Mouse (Mus musculus): ENCODE data around the gene Nol4l. TPM values are rescaled to one million over a fixed set of nuclear protein-coding genes. Genes with fewer than 3 reads are reported as not detected.

Nol4l gene
- total RNA-seq, 2 experiments from 2014 or later = 3.9 to 4.0 TPM

DNA sequence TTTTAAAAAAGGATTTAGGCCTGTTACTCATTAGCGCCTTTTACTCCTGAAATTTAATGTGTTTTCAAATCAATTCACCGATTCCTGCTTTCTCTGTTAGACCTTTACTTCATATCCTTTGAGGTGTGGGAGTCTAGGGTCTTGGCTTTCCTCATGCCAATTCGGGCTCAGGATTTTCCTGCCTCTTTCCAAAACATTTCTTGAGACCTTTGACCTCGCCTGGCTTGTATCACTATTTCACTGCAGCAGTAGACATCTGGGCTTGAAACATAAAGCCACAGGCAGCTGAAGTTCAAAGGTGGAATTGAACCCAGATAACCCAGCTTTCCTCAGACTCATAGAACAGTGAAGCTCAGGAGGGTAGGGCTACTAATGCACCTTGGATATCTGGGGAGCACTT is 83.3 kb downstream of the Nol4l start:
- intact Hi-C loops (cut with DNase I) = loop anchor here (5.0 kb wide), 2 partner anchors 204 to 299 kb away; partner anchors contain the start of genes Plagl2 and Pofut1
- no peak for DNase-seq

- DNase-seq = peak; percentile 39 to 57
- intact Hi-C loops (cut with DNase I) = loop anchor here (5.0 kb wide), 2 partner anchors 204 to 299 kb away; partner anchors contain the start of genes Plagl2 and Pofut1
Measured at GRCm38 (mm10) chr2:153446017-153446408, 83.8 kb downstream of the Nol4l start.

DNA sequence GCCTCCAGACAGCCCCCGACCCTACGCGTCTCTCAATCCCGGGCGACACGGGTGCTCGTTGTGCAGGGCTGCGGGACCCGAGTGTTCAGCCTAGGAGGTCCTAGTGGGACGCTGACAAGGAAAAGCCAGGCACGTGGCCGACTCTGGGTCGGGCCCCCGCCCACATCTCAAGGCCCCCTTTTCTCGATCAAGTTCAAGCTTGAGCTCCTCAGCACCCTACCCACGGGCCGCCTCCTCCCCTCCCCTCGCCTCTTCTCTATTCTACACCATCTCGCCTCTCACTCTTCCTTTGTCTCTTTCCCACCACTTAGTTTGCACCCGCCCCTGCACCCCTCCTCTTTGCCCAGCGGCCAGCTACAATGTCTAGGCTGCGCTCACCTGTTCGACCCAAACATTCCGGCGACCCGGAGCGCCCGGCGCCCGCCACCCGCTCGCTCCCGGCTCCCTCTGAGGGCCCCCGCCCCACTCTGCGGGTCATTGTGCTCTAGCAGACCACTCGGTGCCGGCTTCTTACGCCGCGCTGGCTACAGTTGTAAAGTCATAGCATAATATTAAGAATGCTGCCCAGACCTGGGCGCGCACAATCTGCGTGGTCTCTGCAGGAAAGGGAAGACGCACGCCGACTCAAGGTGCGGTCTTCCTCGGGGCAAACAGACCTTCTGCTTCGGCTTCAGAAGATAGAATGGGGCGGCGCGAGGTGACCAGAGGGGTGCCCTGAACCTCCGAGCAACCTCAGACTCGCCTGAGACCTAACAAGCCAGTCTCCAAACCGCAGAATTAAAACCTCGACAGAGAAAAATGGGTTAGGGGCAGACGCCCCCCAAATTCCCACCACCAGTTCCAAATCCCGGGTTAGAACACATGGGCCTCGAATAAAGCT is 84.4 kb downstream of the Nol4l start:
- DNase-seq = peak in 1 of 2 experiments; percentile 20
- intact Hi-C loops (cut with DNase I) = loop anchor here (2.0 to 5.0 kb wide), 3 partner anchors 95 to 298 kb away; partner anchors contain the start of genes Plagl2 and Pofut1

- DNase-seq = peak; percentile 73
- intact Hi-C loops (cut with DNase I) = loop anchor here (2.0 to 5.0 kb wide), 3 partner anchors 94 to 297 kb away; partner anchors contain the start of genes Plagl2 and Pofut1
Measured at GRCm38 (mm10) chr2:153444254-153445136, 85.3 kb downstream of the Nol4l start.

GRCm38 (mm10) chr2:153443434-153444240 is 86.1 kb downstream of the Nol4l start:
- DNase-seq = peak; percentile 53 to 58
- intact Hi-C loops (cut with DNase I) = loop anchor here (2.0 kb wide), 1 partner anchor 93 kb away; no protein-coding TSS in a partner anchor

- intact Hi-C loops (cut with DNase I) = no loop called here
- no peak for DNase-seq
Measured at GRCm38 (mm10) chr2:153442720-153443119, 87.1 kb downstream of the Nol4l start.

GRCm38 (mm10) chr2:153441228-153441627 is 88.5 kb downstream of the Nol4l start:
- intact Hi-C loops (cut with DNase I) = no loop called here

GRCm38 (mm10) chr2:153440755-153441154 is 89.0 kb downstream of the Nol4l start:
- intact Hi-C loops (cut with DNase I) = no loop called here
- DNase-seq = no peak

More at GRCm38 (mm10) chr2:153441228-153441627, 88.5 kb downstream of the Nol4l start:
- no peak for DNase-seq

DNA sequence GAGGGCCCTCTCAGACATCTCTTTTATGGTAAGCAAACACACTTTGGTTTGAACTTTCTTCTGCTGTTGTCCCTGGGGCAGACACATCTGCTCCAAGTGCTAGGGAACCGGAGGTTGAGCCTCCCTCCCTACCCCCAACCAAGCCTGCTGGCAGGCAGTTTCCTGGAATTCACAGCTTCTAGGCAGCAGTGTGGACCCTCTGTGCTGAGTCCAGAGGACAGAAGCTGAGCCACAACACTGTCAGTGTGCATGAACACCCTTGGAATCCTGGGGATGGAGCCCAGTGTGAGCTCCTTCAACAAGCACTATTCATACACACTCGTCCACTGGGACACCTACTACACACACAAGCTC is 92.5 kb downstream of the Nol4l start:
- intact Hi-C loops (cut with DNase I) = no loop called here
- DNase-seq = no peak

DNA sequence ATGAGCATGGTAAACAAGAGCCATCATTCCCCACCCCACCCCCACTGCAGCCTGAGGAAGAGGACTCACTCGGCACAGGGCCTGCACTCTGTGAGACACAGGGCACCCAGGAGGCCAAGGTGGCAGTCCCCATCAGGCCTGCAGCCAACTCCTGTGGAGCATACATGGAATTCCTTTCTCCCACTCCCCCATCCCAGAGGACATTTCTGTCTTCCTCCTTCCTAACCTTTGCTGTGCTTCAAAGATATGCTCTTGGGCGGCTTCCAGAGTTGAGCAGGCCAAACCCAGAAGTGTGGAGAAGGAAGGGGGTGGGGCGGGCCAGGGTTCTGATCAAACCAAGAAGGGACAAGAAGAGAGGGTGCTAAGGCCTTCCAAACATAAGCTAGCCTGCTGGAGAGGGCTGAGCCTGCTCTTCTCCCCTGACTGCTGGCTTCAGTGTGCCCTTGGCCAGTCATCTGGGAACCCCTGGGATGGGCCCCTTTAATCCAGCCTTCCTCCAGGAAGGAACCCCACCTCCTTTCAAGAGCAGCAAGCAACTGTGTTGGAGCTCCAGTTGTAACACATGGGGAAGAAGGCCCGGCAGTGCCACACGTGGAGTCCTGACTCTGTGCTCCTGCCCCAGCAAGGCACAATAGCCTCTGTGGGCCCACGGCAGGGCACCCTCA is 93.0 kb downstream of the Nol4l start:
- intact Hi-C loops (cut with DNase I) = no loop called here
- peak; percentile 38 to 50 for DNase-seq

DNA sequence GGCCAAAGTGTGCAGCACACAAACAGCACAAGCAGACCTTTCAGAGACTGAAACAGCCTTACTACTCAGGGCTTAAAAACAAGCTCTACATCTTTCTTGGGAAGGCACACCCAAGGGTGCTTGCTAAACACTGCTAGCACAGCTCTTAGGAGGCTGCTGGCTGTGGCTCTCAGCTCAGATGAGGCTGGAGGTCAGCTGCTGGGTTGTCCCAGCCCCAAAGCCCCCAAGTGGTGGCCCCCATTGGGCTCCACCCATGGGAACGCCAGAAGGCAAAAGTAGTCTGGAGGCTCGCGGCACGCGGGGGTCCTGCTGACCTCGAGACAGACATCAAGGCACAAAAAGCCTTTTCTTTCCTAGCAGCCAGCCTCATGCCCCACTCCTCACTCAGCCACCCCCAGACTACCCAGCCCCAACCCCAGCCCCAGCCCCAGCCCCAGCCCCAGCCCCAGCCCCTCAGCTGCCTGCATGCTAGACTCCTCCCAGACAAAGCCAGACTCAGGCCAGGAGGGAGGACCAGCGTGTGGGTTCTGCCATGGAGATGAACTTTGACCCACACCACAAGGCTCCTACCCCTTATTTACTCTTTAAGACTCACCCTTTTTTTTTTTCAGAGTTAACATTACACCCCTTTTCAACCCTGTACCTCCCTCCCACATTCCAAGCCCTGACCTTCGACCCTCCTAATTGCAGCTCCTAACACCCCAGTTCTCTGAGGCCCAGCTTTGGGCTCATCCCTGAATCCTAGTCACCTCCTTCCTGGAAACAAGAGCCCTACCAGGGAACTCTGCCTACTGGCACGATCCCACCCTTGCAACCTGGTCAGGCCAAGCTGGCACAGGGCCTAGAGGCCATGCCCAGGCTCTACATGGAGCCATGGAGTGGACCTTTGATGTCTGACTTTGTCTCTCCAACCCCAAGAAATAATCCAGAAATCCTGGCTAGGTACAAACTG is 94.6 kb downstream of the Nol4l start:
- no peak for DNase-seq
- intact Hi-C loops (cut with DNase I) = no loop called here

DNA sequence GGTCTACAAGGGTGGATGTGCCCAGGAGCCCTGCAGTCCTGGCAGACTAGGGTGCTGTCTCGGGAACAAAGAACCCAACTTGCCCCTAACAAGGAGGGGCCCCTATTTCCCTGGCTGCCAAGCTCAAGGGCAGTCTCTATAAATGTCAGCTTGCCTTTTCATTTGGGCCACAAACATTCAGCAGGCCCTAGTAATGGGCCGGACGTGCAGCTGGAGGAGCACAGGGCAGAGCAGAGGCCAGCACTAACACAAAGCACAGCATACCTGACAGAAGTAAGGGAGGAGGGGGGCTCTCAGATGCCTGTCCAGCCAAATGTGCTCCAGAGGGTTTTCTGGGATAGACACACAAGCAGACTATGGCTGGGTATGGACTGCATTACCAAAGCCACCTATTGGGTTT is 95.9 kb downstream of the Nol4l start:
- no peak for DNase-seq
- intact Hi-C loops (cut with DNase I) = no loop called here

- intact Hi-C loops (cut with DNase I) = no loop called here
- no peak for DNase-seq
Measured at GRCm38 (mm10) chr2:153432492-153432891, 97.3 kb downstream of the Nol4l start.

DNA sequence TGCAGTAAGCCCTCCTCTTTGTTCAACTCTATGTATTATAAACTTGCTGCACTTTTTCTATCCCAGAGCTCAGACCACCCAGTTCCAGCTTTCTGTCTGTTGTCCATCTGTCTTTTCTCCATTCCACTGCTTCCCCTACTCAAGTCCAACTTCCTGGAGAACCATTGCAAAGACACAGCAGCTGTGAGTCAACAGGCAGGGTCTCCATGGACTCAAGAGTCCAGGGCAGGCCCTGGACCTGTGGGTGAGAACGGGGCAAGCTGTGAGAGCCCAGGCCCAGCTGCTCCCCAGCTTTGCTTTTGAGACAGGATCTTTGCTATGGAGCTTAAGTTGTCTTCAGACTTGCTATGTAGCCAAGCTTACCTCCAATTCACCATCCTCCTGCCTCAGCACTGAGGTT is 99.2 kb downstream of the Nol4l start:
- intact Hi-C loops (cut with DNase I) = no loop called here
- no peak for DNase-seq

GRCm38 (mm10) chr2:153428485-153428884 is 101.3 kb downstream of the Nol4l start:
- no peak for DNase-seq
- intact Hi-C loops (cut with DNase I) = no loop called here

- intact Hi-C loops (cut with DNase I) = no loop called here
- no peak for DNase-seq
Measured at GRCm38 (mm10) chr2:153426931-153427330, 102.8 kb downstream of the Nol4l start.

DNA sequence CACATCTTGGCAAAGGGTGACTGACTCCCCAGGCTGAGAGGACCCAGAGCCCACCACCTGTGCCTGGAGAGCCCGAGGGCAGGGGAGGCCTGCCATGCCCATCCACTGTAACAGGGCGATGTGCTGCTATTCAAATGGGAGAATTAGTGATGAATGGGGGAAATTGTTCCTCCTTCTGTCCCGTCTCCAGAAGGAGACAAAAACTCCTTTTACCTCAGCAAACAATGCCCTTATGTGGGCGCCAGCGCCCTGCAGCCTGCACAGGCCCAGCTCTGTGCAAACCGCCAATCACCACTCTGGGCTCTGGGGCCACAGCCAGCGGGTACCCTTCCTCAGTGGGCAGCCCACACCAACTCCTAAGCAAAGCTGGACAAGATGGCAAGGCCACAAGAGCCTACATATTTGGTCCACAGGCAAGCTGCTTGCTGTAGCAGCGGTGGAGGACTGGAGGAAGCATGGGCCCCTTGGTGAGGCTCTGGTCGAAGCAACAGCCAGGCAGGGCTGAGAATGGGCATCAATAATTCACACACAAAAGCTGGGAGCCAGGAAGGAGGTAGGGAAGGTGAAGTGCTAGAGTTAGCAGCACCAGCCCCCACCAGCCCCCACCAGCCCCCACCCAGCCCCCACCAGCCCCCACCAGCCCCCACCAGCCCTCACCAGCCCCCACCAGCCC is 103.6 kb downstream of the Nol4l start:
- no peak for DNase-seq
- intact Hi-C loops (cut with DNase I) = no loop called here

Data from heart, postnatal 36 days (tissue).